Mouse (Mus musculus): ENCODE results near the gene Ybx2. TPM values are rescaled to one million over a fixed set of nuclear protein-coding genes. Genes with fewer than 3 reads are reported as not detected.
A peak's percentile ranks its signal among the peaks of the same experiment; 100 is the strongest.

The Ybx2 gene
- polyA plus RNA-seq, 1 experiment, result 20.0 TPM

DNA sequence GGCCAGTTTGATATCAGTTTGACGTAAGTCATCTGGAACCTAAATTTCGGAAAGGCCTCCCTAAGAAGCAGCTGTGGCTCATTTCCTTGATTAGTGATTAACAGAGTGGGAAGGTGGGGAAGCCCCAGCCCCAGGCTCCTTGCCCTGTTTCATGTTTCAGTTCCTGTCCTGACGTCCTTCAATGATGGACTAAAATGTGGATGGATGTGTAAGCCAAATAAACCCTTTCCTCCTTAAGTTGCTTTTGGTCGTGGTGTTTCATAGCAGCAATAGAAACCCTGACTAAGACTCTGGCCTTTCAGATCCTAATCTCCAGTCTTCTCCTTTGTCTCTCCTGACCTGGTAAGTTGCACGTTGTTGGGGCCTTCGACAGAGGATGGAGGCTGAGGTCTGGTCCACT, 34.6 kb downstream of the Ybx2 start:
- DNase-seq, result no peak
- H3K4me3 ChIP-seq (ENCODE audit: control insufficient read depth, insufficient read depth, low read length), result no peak overlapping the region
- H3K27me3 ChIP-seq (ENCODE audit: control insufficient read depth, insufficient read depth, low read length), result peaks cover 14% of the 10 kb centered on the region; the same call in 1 of the 2 replicates
- TF ChIP-seq CTCF (IDR thresholded peaks at IDR 0.05; ENCODE audit: borderline replicate concordance, control insufficient read depth, extremely low read depth, insufficient read depth, low read length, poor library complexity) (no peak), POLR2A (IDR thresholded peaks at IDR 0.05; ENCODE audit: control insufficient read depth, extremely low read depth, insufficient read depth, low read length, poor library complexity) (no peak)
- H3K36me3 ChIP-seq (ENCODE audit: control insufficient read depth, insufficient read depth, low read length), result peaks cover 9% of the 10 kb centered on the region
- peaks cover 6% of the 10 kb centered on the region; the same call in 1 of the 2 replicates for H3K4me1 ChIP-seq (replicated peaks; ENCODE audit: control insufficient read depth, insufficient read depth, low read length)
- WGBS, result 93% methylated on average over 6 of the region's 6 CpGs
- H3K27ac ChIP-seq (ENCODE audit: control insufficient read depth, insufficient read depth, low read length), result no peak overlapping the region

DNA sequence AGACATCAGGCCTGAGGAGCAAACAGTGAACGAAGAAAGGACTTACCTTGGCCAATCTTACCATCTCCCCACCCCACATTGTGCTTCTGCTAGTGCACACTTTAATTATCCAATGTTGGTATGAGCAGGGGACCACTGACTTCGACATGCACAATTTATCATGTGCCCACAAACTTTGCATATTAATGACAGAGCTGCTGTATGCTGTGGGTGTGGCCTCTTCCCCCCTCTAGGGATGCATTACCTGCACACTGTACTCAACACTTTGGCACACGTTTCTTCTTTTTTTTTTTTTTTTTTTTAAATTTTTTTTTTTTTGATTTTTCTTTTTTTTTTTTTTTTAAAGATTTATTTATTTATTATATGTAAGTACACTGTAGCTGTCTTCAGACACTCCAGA, 35.2 kb downstream of the Ybx2 start:
- no peak for DNase-seq
- Histone ChIP-seq H3K36me3 (ENCODE audit: control insufficient read depth, insufficient read depth, low read length) (peaks cover 9% of the 10 kb centered on the region), H3K27me3 (ENCODE audit: control insufficient read depth, insufficient read depth, low read length) (peaks cover 11% of the 10 kb centered on the region; the same call in 1 of the 2 replicates), H3K27ac (ENCODE audit: control insufficient read depth, insufficient read depth, low read length) (no peak overlapping the region), H3K4me3 (ENCODE audit: control insufficient read depth, insufficient read depth, low read length) (no peak overlapping the region), H3K4me1 (replicated peaks; ENCODE audit: control insufficient read depth, insufficient read depth, low read length) (peaks cover 3% of the 10 kb centered on the region; the same call in 1 of the 2 replicates)
- TF ChIP-seq CTCF (IDR thresholded peaks at IDR 0.05; ENCODE audit: borderline replicate concordance, control insufficient read depth, extremely low read depth, insufficient read depth, low read length, poor library complexity), result no peak
- TF ChIP-seq POLR2A (IDR thresholded peaks at IDR 0.05; ENCODE audit: control insufficient read depth, extremely low read depth, insufficient read depth, low read length, poor library complexity), result no peak
- WGBS, result 78% methylated on average over 3 of the region's 3 CpGs

DNA sequence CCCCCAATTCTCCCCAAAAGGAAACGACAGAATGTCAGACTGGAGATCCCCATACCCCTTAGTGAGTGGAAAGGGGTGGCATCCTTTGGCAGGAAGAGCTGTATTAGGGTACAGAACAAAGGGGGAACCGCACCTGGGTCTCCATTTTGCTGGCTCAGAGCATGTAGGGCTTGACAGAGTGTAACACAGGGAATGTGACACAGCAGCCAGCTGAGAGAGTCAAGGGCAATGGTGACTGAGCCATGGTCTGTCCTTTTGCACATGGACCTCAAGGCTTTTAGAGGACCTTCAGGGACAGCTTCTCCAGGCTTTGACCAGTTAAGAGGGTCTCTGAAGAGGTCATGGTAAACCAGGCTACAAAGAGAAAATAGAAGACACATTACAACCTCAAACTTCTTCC, 39.3 kb downstream of the Ybx2 start:
- H3K4me1 ChIP-seq (replicated peaks; ENCODE audit: control insufficient read depth, insufficient read depth, low read length), result peaks cover 3% of the 10 kb centered on the region
- no peak for TF ChIP-seq CTCF (IDR thresholded peaks at IDR 0.05; ENCODE audit: borderline replicate concordance, control insufficient read depth, extremely low read depth, insufficient read depth, low read length, poor library complexity)
- TF ChIP-seq POLR2A (IDR thresholded peaks at IDR 0.05; ENCODE audit: control insufficient read depth, extremely low read depth, insufficient read depth, low read length, poor library complexity), result no peak
- no peak overlapping the region for H3K27ac ChIP-seq (ENCODE audit: control insufficient read depth, insufficient read depth, low read length)
- H3K27me3 ChIP-seq (ENCODE audit: control insufficient read depth, insufficient read depth, low read length), result no peaks in the 10 kb centered on the region
- H3K36me3 ChIP-seq (ENCODE audit: control insufficient read depth, insufficient read depth, low read length), result peaks cover 9% of the 10 kb centered on the region
- 100% methylated on average over 2 of the region's 2 CpGs for WGBS
- H3K4me3 ChIP-seq (ENCODE audit: control insufficient read depth, insufficient read depth, low read length), result no peak overlapping the region
- DNase-seq, result no peak

DNA sequence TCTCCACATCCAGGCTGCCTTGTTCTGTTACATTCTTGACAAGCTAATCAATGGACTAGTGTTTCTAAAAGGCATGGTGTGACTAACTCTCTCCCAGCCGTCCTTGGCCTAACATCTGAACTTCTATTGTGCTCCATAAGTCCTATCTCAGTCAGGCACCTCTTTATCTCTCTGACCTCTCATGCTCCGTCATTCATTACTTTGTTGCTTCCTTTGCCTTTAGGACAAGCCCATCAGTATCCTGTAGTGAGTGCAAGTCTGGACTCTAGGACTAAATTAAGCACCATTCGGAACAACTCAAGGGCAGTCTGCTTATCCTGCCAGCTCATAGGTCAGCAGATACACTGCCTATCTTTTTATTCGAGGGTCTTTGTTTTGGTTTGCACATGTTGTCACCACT, 40.7 kb downstream of the Ybx2 start:
- Histone ChIP-seq H3K4me1 (replicated peaks; ENCODE audit: control insufficient read depth, insufficient read depth, low read length) (peaks cover 4% of the 10 kb centered on the region), H3K27me3 (ENCODE audit: control insufficient read depth, insufficient read depth, low read length) (no peaks in the 10 kb centered on the region), H3K27ac (ENCODE audit: control insufficient read depth, insufficient read depth, low read length) (no peak overlapping the region), H3K36me3 (ENCODE audit: control insufficient read depth, insufficient read depth, low read length) (peaks cover 9% of the 10 kb centered on the region), H3K4me3 (ENCODE audit: control insufficient read depth, insufficient read depth, low read length) (no peak overlapping the region)
- no peak for DNase-seq
- no peak for TF ChIP-seq POLR2A (IDR thresholded peaks at IDR 0.05; ENCODE audit: control insufficient read depth, extremely low read depth, insufficient read depth, low read length, poor library complexity)
- TF ChIP-seq CTCF (IDR thresholded peaks at IDR 0.05; ENCODE audit: borderline replicate concordance, control insufficient read depth, extremely low read depth, insufficient read depth, low read length, poor library complexity), result no peak
- 94% methylated on average over 4 of the region's 4 CpGs for WGBS

DNA sequence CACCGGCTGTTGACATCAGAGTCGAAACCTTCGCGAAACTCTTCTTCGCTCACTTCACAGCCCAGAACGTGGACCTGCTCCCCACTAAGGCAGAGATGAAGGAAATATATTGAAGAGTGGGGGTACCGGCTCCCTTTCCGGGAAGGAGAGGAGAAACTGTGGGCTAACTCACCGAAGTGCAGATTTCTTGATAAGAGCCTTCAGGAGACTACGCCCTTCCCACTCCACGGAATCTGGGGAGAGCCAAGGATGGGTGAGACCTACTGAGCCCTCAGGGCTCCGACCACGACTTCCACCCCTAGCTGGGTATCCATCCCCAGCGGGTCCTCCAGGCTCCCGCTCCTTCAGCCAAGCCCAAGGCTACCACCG, 44.2 kb downstream of the Ybx2 start:
- peaks cover 14% of the 10 kb centered on the region for H3K4me1 ChIP-seq (replicated peaks; ENCODE audit: control insufficient read depth, insufficient read depth, low read length)
- 3% methylated on average over 16 of the region's 16 CpGs for WGBS
- TF ChIP-seq POLR2A (IDR thresholded peaks at IDR 0.05; ENCODE audit: control insufficient read depth, extremely low read depth, insufficient read depth, low read length, poor library complexity) (no peak), CTCF (IDR thresholded peaks at IDR 0.05; ENCODE audit: borderline replicate concordance, control insufficient read depth, extremely low read depth, insufficient read depth, low read length, poor library complexity) (no peak)

DNA sequence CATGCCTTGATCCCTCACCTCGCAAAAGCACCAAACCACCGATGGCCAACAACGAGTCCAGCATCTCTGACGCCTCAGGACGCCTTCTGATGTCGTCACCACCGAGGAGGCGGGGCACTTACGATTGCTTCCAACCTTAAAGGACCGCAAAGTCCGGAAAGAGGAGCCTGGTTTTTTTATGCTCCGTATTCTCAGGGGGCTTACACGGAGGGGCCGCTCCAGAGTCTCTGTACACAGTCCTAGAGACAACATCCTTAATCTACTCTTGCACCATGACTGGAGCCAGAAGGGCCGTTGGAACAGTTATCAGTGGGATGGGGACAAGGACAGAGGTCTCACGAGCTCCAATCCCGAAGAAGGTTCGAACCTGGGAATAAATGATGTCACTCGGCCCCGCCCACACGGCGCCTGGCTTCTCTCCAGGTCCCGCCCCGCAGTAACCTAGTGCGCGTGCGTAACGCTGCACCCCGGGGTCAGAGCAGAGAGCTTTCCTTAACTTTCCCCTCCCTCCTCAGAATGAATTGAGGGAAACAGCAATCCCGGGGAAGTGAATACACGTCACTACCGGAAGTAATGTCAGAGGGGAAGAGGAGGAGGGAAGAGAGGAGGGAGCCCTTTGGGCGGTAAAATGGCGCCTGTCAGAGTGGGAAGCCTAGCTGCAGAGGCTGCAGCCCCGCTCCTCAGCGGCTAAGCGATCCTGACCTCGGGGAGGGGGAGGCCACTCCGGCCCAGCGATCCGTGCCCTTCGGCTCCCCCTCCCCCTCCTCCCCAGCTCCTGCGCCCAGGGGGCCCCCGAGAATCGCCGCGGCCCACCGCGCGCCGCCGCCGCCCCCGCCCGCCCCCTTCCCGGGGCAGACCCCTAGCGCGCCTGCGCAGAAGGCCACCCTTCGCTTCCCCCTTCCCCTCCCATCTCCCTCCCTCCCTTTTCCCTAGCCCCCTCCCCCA, 44.9 kb downstream of the Ybx2 start:
- Histone ChIP-seq H3K4me1 (replicated peaks; ENCODE audit: control insufficient read depth, insufficient read depth, low read length) (peaks cover 14% of the 10 kb centered on the region), H3K27ac (ENCODE audit: control insufficient read depth, insufficient read depth, low read length) (peak overlapping the region; percentile 68), H3K4me3 (ENCODE audit: control insufficient read depth, insufficient read depth, low read length) (peak overlapping the region; percentile 59), H3K36me3 (ENCODE audit: control insufficient read depth, insufficient read depth, low read length) (peaks cover 14% of the 10 kb centered on the region), H3K27me3 (ENCODE audit: control insufficient read depth, insufficient read depth, low read length) (no peaks in the 10 kb centered on the region)
- TF ChIP-seq POLR2A (IDR thresholded peaks at IDR 0.05; ENCODE audit: control insufficient read depth, extremely low read depth, insufficient read depth, low read length, poor library complexity) (peak; percentile 70; the same call in 1 of the 2 replicates), CTCF (IDR thresholded peaks at IDR 0.05; ENCODE audit: borderline replicate concordance, control insufficient read depth, extremely low read depth, insufficient read depth, low read length, poor library complexity) (0 out of 2 replicates have a peak, but pooled peaks have one; percentile 23)
- peak; percentile 89 for DNase-seq
- WGBS, result 1% methylated on average over 53 of the region's 60 CpGs

More for the DNA sequence above, 44.2 kb downstream of the Ybx2 start:
- Histone ChIP-seq H3K4me3 (ENCODE audit: control insufficient read depth, insufficient read depth, low read length) (peak overlapping the region; percentile 59), H3K27me3 (ENCODE audit: control insufficient read depth, insufficient read depth, low read length) (no peaks in the 10 kb centered on the region), H3K27ac (ENCODE audit: control insufficient read depth, insufficient read depth, low read length) (peak overlapping the region; percentile 14; the same call in 1 of the 2 replicates), H3K36me3 (ENCODE audit: control insufficient read depth, insufficient read depth, low read length) (peaks cover 8% of the 10 kb centered on the region)
- DNase-seq, result no peak

Data from thymus, adult 2 months (tissue).